Mouse (Mus musculus) forebrain, embryonic 16.5 days (tissue): Measurements from ENCODE around the gene Cox6b1. TPM values are rescaled to one million over a fixed set of nuclear protein-coding genes. Genes with fewer than 3 reads are reported as not detected.
A peak's percentile ranks its signal among the peaks of the same experiment; 100 is the strongest.

Source experiments
- ATAC-seq: fragments of 200-750 bp; cut with Nextera tagmentation; 2 replicates; pipeline ENCODE4 v1.8.0; 2017; ENCODE audit warnings: mild to moderate bottlenecking, moderate library complexity
- H3K27ac ChIP-seq: fragments of 300-500 bp; sonication (generic); 2 replicates; pipeline ENCODE4 v1.5.1; 2014; ENCODE audit warnings: low read length, control low read depth
- H3K27me3 ChIP-seq: fragments of 300-500 bp; sonication (generic); replicated peaks from 2 replicates; pipeline ENCODE4 v1.6.1; 2014; ENCODE audit warnings: low read length; ENCODE audit not compliant: control insufficient read depth, insufficient read depth
- H3K36me3 ChIP-seq: fragments of 300-500 bp; sonication (generic); 2 replicates; pipeline ENCODE4 v1.6.1; 2014; ENCODE audit not compliant: control insufficient read depth, insufficient read depth
- H3K4me1 ChIP-seq: fragments of 300-500 bp; sonication (generic); replicated peaks from 2 replicates; pipeline ENCODE4 v1.6.1; 2014; ENCODE audit warnings: low read length; ENCODE audit not compliant: control insufficient read depth, insufficient read depth
- H3K4me2 ChIP-seq: fragments of 300-500 bp; sonication (generic); 2 replicates; pipeline ENCODE4 v1.6.1; 2014; ENCODE audit warnings: mild to moderate bottlenecking, low read length, control low read depth
- H3K4me3 ChIP-seq: fragments of 300-500 bp; sonication (generic); replicated peaks from 2 replicates; pipeline ENCODE4 v1.5.1; 2014; ENCODE audit warnings: mild to moderate bottlenecking, low read length, control low read depth
- H3K9ac ChIP-seq: fragments of 300-500 bp; sonication (generic); replicated peaks from 2 replicates; pipeline ENCODE4 v1.6.1; 2014; ENCODE audit warnings: low read depth, low read length, control low read depth
- H3K9me3 ChIP-seq: fragments of 300-500 bp; sonication (generic); 2 replicates; pipeline ENCODE4 v1.6.1; 2016; ENCODE audit warnings: low read length; ENCODE audit not compliant: control insufficient read depth
- whole genome bisulfite sequencing: fragments of 180-500 bp; shearing (Covaris S2); extraction: QIAGEN DNeasy Blood & Tissue Kit; methylation state at CpG from one replicate; pipeline ENCODE4 v1.1.7; 2014; 5-methylcytosine and 5-hydroxymethylcytosine counted together
- polyA plus RNA-seq: library from polyadenylated mRNA; unstranded; fragments of >200 nt; fragmentation: Nextera tagmentation; extraction: Ambion mirVana; gene quantifications from 2 replicates; pipeline ENCODE4 v1.2.1, GENCODE M21; 2015

Gene Cox6b1
- polyA plus RNA-seq, 1 experiment from 2014 or later = 860 TPM

- Histone ChIP-seq H3K27me3 (no peaks in the 10 kb centered on the region), H3K9me3 (no peaks in the 10 kb centered on the region), H3K4me2 (no peak overlapping the region), H3K27ac (no peak overlapping the region), H3K4me3 (no peak overlapping the region), H3K4me1 (no peaks in the 10 kb centered on the region), H3K9ac (no peak overlapping the region), H3K36me3 (peaks cover 11% of the 10 kb centered on the region)
- 23% methylated on average over 14 of the region's 14 CpGs for WGBS
- no peak for ATAC-seq
These were observed 12.3 kb downstream of the Cox6b1 start for GRCm38 (mm10) chr7:30613529-30614112.

- Histone ChIP-seq H3K4me2 (no peak within 1 kb of the TSS), H3K9ac (no peak within 1 kb of the TSS), H3K9me3 (no peaks in the 10 kb centered on the region), H3K27me3 (no peaks in the 10 kb centered on the region), H3K27ac (no peak within 1 kb of the TSS), H3K4me3 (no peak within 1 kb of the TSS), H3K36me3 (peaks cover 11% of the 10 kb centered on the region), H3K4me1 (no peaks in the 10 kb centered on the region)
- WGBS = 80% methylated on average over 8 of the region's 8 CpGs
- no peak for ATAC-seq
These were observed 13.1 kb downstream of the Cox6b1 start, which contains the start of gene Upk1a for GRCm38 (mm10) chr7:30612654-30613402. Gene Upk1a (minus strand): TSS chr7:30612847.

- WGBS = 58% methylated on average over 7 of the region's 7 CpGs
- no peaks in the 10 kb centered on the region for H3K4me1 ChIP-seq
- H3K27me3 ChIP-seq = no peaks in the 10 kb centered on the region
- H3K4me2 ChIP-seq = no peak overlapping the region
- no peak overlapping the region for H3K27ac ChIP-seq
- ATAC-seq = no peak
- no peaks in the 10 kb centered on the region for H3K36me3 ChIP-seq
- H3K9me3 ChIP-seq = no peaks in the 10 kb centered on the region
- no peak overlapping the region for H3K4me3 ChIP-seq
- no peak overlapping the region for H3K9ac ChIP-seq
These were observed 15.9 kb downstream of the Cox6b1 start for GRCm38 (mm10) chr7:30610043-30610442.

GRCm38 (mm10) chr7:30608476-30608875 lies 17.5 kb downstream of the Cox6b1 start:
- Histone ChIP-seq H3K4me1 (no peaks in the 10 kb centered on the region), H3K9me3 (no peaks in the 10 kb centered on the region), H3K27ac (no peak overlapping the region), H3K36me3 (no peaks in the 10 kb centered on the region), H3K27me3 (no peaks in the 10 kb centered on the region), H3K4me3 (no peak overlapping the region), H3K4me2 (no peak overlapping the region), H3K9ac (no peak overlapping the region)
- WGBS = 43% methylated on average over 15 of the region's 16 CpGs
- no peak for ATAC-seq

GRCm38 (mm10) chr7:30607706-30608309 lies 18.1 kb downstream of the Cox6b1 start:
- Histone ChIP-seq H3K4me2 (no peak overlapping the region), H3K4me3 (no peak overlapping the region), H3K27me3 (no peaks in the 10 kb centered on the region), H3K27ac (no peak overlapping the region), H3K9me3 (no peaks in the 10 kb centered on the region), H3K9ac (no peak overlapping the region), H3K4me1 (no peaks in the 10 kb centered on the region), H3K36me3 (no peaks in the 10 kb centered on the region)
- WGBS = 30% methylated on average over 8 of the region's 8 CpGs
- no peak; the same call in 1 of the 2 replicates for ATAC-seq

- Histone ChIP-seq H3K27ac (no peak overlapping the region), H3K9me3 (no peaks in the 10 kb centered on the region), H3K4me3 (no peak overlapping the region), H3K4me1 (peaks cover 8% of the 10 kb centered on the region), H3K4me2 (no peak overlapping the region), H3K36me3 (no peaks in the 10 kb centered on the region), H3K27me3 (no peaks in the 10 kb centered on the region), H3K9ac (no peak overlapping the region)
- no peak for ATAC-seq
- 87% methylated on average over 8 of the region's 8 CpGs for WGBS
These were observed 21.0 kb downstream of the Cox6b1 start for GRCm38 (mm10) chr7:30604944-30605343.

GRCm38 (mm10) chr7:30604424-30604823 lies 21.5 kb downstream of the Cox6b1 start:
- Histone ChIP-seq H3K4me3 (no peak overlapping the region), H3K27ac (no peak overlapping the region), H3K9ac (no peak overlapping the region), H3K4me1 (peaks cover 12% of the 10 kb centered on the region), H3K4me2 (no peak overlapping the region), H3K9me3 (no peaks in the 10 kb centered on the region), H3K27me3 (no peaks in the 10 kb centered on the region), H3K36me3 (no peaks in the 10 kb centered on the region)
- no peak for ATAC-seq
- WGBS = 62% methylated on average over 8 of the region's 8 CpGs

GRCm38 (mm10) chr7:30602583-30602982 lies 23.4 kb downstream of the Cox6b1 start:
- Histone ChIP-seq H3K27me3 (no peaks in the 10 kb centered on the region), H3K4me3 (no peak overlapping the region), H3K9me3 (no peaks in the 10 kb centered on the region), H3K4me2 (no peak overlapping the region), H3K4me1 (peaks cover 12% of the 10 kb centered on the region), H3K36me3 (no peaks in the 10 kb centered on the region), H3K27ac (no peak overlapping the region), H3K9ac (no peak overlapping the region)
- ATAC-seq = no peak
- 56% methylated on average over 3 of the region's 3 CpGs for WGBS

- Histone ChIP-seq H3K9me3 (no peaks in the 10 kb centered on the region), H3K4me1 (peaks cover 12% of the 10 kb centered on the region), H3K27me3 (no peaks in the 10 kb centered on the region), H3K36me3 (no peaks in the 10 kb centered on the region), H3K4me3 (no peak overlapping the region), H3K4me2 (peak overlapping the region; percentile 34; the same call in 1 of the 2 replicates), H3K9ac (no peak overlapping the region), H3K27ac (no peak overlapping the region)
- WGBS = 69% methylated on average over 7 of the region's 7 CpGs
- no peak for ATAC-seq
These were observed 25.3 kb downstream of the Cox6b1 start for GRCm38 (mm10) chr7:30600651-30601050.
